Mouse (Mus musculus) heart, adult 2 months (tissue): Measurements from ENCODE around the gene Prdm16. TPM values are rescaled to one million over a fixed set of nuclear protein-coding genes. Genes with fewer than 3 reads are reported as not detected.

Experiments used
- DNase-seq, 2 experiments: peaks; one replicate each; pipeline ENCODE4 v3.0.0; 2021
- H3K27ac ChIP-seq: fragments of 200-600 bp; 2 replicates; pipeline ENCODE4 v1.8.1; 2022
- H3K27me3 ChIP-seq: fragments of 200-500 bp; 2 replicates; pipeline ENCODE4 v1.6.1; 2012; ENCODE audit warnings: mild to moderate bottlenecking, low read length, inconsistent platforms, mixed read lengths; ENCODE audit not compliant: control insufficient read depth, insufficient read depth
- H3K36me3 ChIP-seq: fragments of 200-500 bp; 2 replicates; pipeline ENCODE4 v1.6.1; 2012; ENCODE audit warnings: low read length, inconsistent platforms; ENCODE audit not compliant: control insufficient read depth, insufficient read depth
- H3K4me1 ChIP-seq: fragments of 200-500 bp; 2 replicates; pipeline ENCODE4 v1.6.1; 2011; ENCODE audit warnings: low read length; ENCODE audit not compliant: control insufficient read depth, insufficient read depth
- H3K4me3 ChIP-seq: fragments of 200-600 bp; 2 replicates; pipeline ENCODE4 v1.8.1; 2022
- H3K79me2 ChIP-seq: fragments of 200-500 bp; replicated peaks from 2 replicates; pipeline ENCODE4 v1.6.1; 2012; ENCODE audit warnings: mild to moderate bottlenecking, inconsistent platforms, low read length, moderate library complexity, mixed read lengths; ENCODE audit not compliant: control insufficient read depth, insufficient read depth
- H3K9ac ChIP-seq: fragments of 200-500 bp; 2 replicates; pipeline ENCODE4 v1.6.1; 2012; ENCODE audit warnings: low read depth, mild to moderate bottlenecking, control low read depth, inconsistent platforms, low read length, mixed read lengths
- CTCF ChIP-seq: fragments of 200-600 bp; IDR thresholded peaks from 2 replicates; pipeline ENCODE4 v1.8.1; 2022; ENCODE audit warnings: antibody characterized with exemption, mild to moderate bottlenecking, moderate library complexity
- EP300 ChIP-seq: fragments of 200-500 bp; IDR thresholded peaks from 2 replicates; pipeline ENCODE4 v1.6.1; 2011; ENCODE audit warnings: low read depth, low read length, control low read depth; ENCODE audit not compliant: insufficient read depth
- POLR2A ChIP-seq: fragments of 200-500 bp; IDR thresholded peaks from 2 replicates; pipeline ENCODE4 v1.6.1; 2011; ENCODE audit warnings: mild to moderate bottlenecking, low read depth, low read length, control low read depth; ENCODE audit not compliant: insufficient read depth
- WGBS: fragments of 180-500 bp; shearing (Covaris S2); methylation state at CpG from one replicate; pipeline ENCODE4 v1.1.7; 2018; 5-methylcytosine and 5-hydroxymethylcytosine counted together
- intact Hi-C: fragments of 180-260 bp; cut with DNase I; formaldehyde crosslinking; loops from one replicate; pipeline ENCODE4 v1.15.1; 2025
- polyA plus RNA-seq: library from polyadenylated mRNA; depleted of rRNA; stranded (reverse); fragments of >200 nt; gene quantifications from 2 replicates; pipeline ENCODE4 v1.2.3, GENCODE M21; 2012
- total RNA-seq, 2 experiments: library from RNA; stranded (reverse); gene quantifications; 2 replicates each; pipeline ENCODE4 v1.2.3; 2021

Gene Prdm16
- total and polyA plus RNA-seq, 3 experiments = 7.6 to 18.1 (median 16.8) TPM

DNA sequence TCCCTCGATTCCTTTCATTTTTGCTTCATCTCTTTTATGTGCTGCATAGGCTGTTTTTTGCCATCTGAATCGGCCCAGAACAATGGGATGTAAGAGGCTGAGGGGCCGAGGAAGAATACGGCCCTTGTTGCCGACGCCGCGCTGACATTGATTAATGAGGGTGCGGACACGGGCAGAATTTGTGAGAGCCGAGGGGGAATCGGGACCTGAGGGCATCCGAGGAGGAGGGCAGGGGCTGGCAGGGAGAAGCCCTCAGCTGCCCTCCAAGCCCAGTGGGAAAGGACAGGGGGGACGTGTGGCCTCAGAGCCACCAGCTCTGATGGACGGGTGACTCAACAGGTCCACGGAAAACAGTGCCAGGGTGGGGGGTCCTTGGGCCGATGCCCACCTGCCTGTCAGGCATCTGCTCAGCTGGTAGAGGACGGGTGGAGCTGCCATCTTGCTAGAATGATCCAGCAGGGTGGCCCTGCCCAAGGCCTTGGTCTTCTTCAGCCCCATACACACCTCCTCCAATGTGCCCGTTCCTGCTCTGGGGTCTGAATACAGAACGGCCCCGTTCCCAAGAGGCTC, 133.3 kb downstream of the Prdm16 start:
- Histone ChIP-seq H3K4me1 (peaks cover 4% of the 10 kb centered on the region; the same call in 1 of the 2 replicates), H3K36me3 (no peaks in the 10 kb centered on the region), H3K9ac (no peak overlapping the region), H3K27ac (no peak overlapping the region), H3K4me3 (no peak overlapping the region), H3K79me2 (no peaks in the 10 kb centered on the region), H3K27me3 (no peaks in the 10 kb centered on the region)
- intact Hi-C loops = no loop called here
- no peak for TF ChIP-seq EP300
- TF ChIP-seq POLR2A = no peak
- no peak for TF ChIP-seq CTCF
- DNase-seq = no peak
- 78% methylated on average over 21 of the region's 21 CpGs for WGBS

GRCm38 (mm10) chr4:154502403-154503000, 134.2 kb downstream of the Prdm16 start:
- H3K4me3 ChIP-seq = no peak overlapping the region
- no peaks in the 10 kb centered on the region for H3K27me3 ChIP-seq
- H3K27ac ChIP-seq = no peak overlapping the region; the same call in 1 of the 2 replicates
- no peaks in the 10 kb centered on the region for H3K79me2 ChIP-seq
- intact Hi-C loops = no loop called here
- DNase-seq = peak in 1 of 2 experiments; percentile 29
- no peak for TF ChIP-seq POLR2A
- TF ChIP-seq EP300 = no peak
- TF ChIP-seq CTCF = no peak
- 60% methylated on average over 16 of the region's 16 CpGs for WGBS
- H3K36me3 ChIP-seq = no peaks in the 10 kb centered on the region
- no peak overlapping the region for H3K9ac ChIP-seq
- peaks cover 8% of the 10 kb centered on the region for H3K4me1 ChIP-seq

DNA sequence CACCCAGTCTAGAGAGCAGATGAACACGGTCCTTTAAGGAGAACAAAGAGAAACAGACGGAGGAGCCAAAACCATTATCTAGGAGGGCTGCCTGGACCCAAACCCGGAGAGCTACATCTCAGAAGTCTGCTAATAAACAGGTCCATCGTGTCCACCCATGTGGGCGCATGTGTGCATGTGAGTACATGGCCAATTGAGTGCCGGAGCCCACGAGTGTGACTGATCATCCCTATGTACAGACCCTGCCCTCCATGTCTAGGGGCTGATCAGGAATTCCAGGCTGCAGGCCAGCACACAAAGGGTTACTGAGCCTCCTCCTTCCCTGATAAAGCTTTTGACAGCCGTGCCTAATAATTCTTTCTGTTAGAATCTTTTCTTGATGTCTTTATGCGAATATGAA, 136.0 kb downstream of the Prdm16 start:
- Histone ChIP-seq H3K4me1 (peaks cover 14% of the 10 kb centered on the region), H3K4me3 (no peak overlapping the region), H3K79me2 (no peaks in the 10 kb centered on the region), H3K27ac (no peak overlapping the region), H3K9ac (no peak overlapping the region), H3K36me3 (no peaks in the 10 kb centered on the region), H3K27me3 (no peaks in the 10 kb centered on the region)
- intact Hi-C loops = loop anchor here (1.0 to 2.0 kb wide), 2 partner anchors 14 to 51 kb away; no protein-coding TSS in a partner anchor
- WGBS = 72% methylated on average over 9 of the region's 9 CpGs
- DNase-seq = no peak
- no peak for TF ChIP-seq POLR2A
- no peak for TF ChIP-seq CTCF
- TF ChIP-seq EP300 = no peak

DNA sequence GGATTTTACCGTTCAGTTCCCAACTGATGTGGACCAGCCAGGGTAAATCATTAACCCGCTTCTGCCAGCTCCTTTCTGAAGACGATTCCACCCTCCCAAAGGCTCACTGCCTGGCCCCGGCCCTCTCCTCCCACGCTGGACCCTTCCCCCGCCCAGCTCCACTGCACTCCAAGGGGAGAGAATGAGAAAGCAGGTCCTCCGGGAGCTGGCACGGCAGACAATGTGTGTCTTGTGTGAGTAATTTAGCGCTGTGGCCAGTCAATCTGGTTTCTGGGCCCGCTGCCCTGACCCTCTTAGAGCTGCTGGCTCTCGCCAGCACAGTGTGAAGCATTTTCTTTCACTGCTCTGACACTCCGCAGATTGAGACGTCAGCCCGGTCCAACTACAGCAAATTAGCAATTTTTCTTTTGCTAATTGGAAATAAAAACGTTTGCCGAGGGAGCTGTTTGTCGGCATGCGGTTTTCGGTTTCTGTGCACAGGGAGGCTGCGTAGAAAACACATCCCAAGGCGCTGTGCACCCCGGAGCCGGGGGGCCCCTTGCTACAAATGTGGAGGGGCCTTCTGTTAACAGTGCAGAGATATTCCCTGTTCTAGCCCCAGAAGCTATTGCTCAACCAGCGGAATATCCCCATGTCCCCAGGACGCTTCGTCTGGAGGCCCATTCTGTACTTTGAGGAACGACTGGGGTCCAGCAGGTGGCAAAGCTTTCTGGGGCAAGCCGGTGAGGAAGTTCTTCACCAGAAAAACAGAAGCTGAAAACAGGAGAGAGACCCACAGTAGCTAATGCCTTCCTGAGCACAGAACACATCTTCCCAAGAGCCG, 136.8 kb downstream of the Prdm16 start:
- peaks cover 14% of the 10 kb centered on the region for H3K4me1 ChIP-seq

DNA sequence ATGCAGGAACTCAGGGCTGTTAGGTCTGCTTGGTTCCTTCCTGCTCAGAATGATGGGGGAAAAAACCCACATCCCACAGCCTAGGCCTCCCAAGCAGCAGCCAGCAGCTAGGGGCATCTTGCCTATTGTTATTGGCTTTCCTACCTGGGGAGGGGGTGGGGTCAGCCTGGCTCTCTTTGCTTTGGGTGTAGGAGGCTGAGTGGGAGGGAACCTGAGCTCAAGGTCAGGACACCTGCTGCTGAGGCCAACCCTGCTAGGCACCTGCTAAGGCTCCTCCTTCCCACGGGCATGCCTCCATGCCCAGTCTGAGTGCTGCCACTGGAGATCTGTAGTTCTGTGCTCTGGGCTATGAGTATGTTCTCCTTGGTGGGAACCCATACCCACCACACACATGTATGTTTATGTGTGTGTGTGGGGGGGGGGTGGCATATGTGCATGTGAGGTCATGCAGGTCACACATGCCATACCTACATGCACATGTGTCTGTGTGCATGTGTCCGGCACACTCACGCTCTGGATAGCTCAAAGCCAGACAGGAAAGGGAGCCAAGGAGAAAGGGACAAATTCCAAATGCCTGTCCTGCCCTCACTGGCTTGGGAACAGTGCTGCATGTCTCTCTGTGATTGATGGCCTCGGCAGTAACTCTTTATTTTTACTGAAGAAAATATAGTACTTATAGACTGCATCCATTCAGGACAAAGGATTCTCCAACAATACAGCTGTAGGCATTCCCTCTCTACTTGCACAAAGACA, 139.1 kb downstream of the Prdm16 start:
- 48% methylated on average over 4 of the region's 4 CpGs for WGBS
- DNase-seq = peak in 1 of 2 experiments; percentile 33
- H3K79me2 ChIP-seq = no peaks in the 10 kb centered on the region
- H3K36me3 ChIP-seq = no peaks in the 10 kb centered on the region
- intact Hi-C loops = loop anchor here (5.0 kb wide), 1 partner anchor 140 kb away; the partner anchor contains the start of gene Prdm16
- H3K27me3 ChIP-seq = no peaks in the 10 kb centered on the region
- TF ChIP-seq CTCF = no peak
- no peak for TF ChIP-seq POLR2A
- TF ChIP-seq EP300 = no peak
- H3K4me3 ChIP-seq = no peak overlapping the region
- peaks cover 14% of the 10 kb centered on the region for H3K4me1 ChIP-seq
- no peak overlapping the region for H3K9ac ChIP-seq
- H3K27ac ChIP-seq = peak overlapping the region; percentile 67

More for the DNA sequence above, 136.8 kb downstream of the Prdm16 start:
- WGBS = 40% methylated on average over 29 of the region's 29 CpGs
- TF ChIP-seq EP300 (peak; percentile 49; the same call in 1 of the 2 replicates), POLR2A (no peak), CTCF (peak; percentile 45)
- Histone ChIP-seq H3K27me3 (no peaks in the 10 kb centered on the region), H3K79me2 (no peaks in the 10 kb centered on the region), H3K27ac (peak overlapping the region; percentile 38), H3K4me3 (no peak overlapping the region), H3K36me3 (no peaks in the 10 kb centered on the region), H3K9ac (peak overlapping the region; percentile 43; the same call in 1 of the 2 replicates)
- intact Hi-C loops = loop anchor here (1.0 to 5.0 kb wide), 3 partner anchors 15 to 137 kb away; partner anchors contain the start of gene Prdm16
- DNase-seq = peak; percentile 84 to 88
